Mouse (Mus musculus) left cerebral cortex, postnatal 10 days (tissue): Measurements from ENCODE around the gene 9530068E07Rik. TPM values are rescaled to one million over a fixed set of nuclear protein-coding genes. Genes with fewer than 3 reads are reported as not detected.
"Not testable (repeated sequence)": the region's sequence is repeated elsewhere in the genome, so short reads cannot be mapped to it uniquely, and the experiment has no call there.

ENCODE experiments used
- DNase-seq, 2 experiments: peaks; one replicate each; pipeline ENCODE4 v3.0.0; 2021 to 2022; ENCODE audit warnings: low spot score in 2 of 2, mixed read lengths in 1 of 2; ENCODE audit errors: extremely low spot score in 1 of 2
- intact Hi-C: fragments of 180-260 bp; cut with DNase I; formaldehyde crosslinking; loops from one replicate; pipeline ENCODE4 v1.15.1; 2025
- total RNA-seq, 2 experiments: library from RNA; stranded (reverse); gene quantifications; 2 replicates each; pipeline ENCODE4 v1.2.3; 2021

The 9530068E07Rik gene
- total RNA-seq, 2 experiments from 2014 or later: 72.4 to 74.2 TPM

DNA sequence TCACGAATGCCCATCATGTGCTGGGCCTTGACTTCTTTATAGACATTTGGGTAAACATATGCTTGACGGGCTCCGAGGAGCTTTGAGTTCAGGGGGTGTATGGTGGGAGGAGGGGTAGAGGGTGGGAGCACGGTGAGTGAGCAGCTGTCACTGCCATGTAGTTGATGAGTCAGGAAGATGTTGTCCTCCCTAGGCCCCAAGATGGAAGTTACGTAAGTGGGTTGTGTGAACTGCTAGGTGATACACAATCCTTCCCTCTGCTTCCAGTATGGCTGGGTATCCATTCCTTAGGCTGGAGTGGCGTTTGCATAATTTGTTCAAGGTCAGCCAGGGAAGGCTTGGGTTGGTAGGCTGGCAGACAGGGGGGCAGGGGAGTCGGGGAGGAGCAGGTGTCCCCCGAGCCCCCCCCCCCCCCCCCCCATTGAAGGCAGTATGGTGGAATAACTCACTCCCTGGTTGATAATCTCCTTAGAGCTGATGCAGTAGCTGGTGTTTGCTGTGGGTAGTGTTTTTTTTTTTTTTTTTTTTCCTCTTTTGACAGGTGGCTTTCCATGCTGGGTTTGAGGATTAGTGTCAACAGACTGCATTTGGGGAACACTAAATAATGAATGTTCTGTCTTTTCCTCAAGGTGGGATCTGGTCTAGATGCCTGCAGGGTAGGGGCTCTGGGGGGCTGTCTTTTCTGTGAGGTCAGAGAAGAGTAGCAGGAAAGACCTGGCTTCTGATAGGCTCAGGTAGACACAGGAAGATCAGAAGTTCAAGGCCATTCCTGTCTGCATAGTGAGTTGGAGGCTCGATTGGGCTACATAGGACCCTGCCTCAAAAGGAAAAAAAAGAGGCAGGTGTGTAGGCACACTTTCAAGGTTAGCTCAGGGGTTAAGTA lies 26.7 kb upstream of the 9530068E07Rik start:
- intact Hi-C loops: no loop called here
- no peak for DNase-seq

DNA sequence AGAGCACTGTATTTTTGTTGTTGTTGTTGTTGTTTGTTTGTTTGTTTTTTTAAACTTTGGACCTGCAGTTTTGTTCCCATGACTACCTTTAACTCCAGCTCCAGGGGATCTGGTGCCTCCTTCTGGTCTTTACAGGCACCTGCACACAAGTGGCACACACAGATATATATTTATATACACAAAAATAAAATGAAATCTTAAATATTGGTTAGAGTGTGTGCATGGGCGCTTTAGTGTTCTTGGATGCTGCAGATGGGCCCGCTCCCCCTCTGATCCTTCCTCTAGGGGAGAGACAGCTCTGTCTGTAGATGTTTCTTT lies 26.1 kb upstream of the 9530068E07Rik start:
- no peak for DNase-seq
- intact Hi-C loops: no loop called here

DNA sequence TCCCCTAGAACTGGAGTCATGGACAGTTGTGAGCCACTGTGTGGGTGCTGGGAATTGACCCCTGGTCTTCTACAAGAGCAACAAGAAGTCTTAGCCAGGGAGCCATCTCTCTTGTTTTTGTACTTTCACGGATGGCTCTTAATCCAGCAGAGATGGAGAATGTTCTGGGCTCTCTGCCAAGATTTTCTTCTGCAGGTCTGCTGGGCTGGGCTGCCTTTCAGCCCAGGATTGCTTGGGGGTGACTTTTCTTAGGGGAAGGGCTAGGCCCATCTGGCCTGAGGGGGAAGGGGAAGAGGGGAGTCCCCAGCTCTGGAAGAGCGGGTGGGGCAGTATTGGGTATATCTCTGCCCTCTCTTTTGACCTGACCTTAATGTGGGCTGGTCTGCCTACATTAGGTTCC lies 25.7 kb upstream of the 9530068E07Rik start:
- DNase-seq: peak; percentile 54 to 67
- intact Hi-C loops: no loop called here

DNA sequence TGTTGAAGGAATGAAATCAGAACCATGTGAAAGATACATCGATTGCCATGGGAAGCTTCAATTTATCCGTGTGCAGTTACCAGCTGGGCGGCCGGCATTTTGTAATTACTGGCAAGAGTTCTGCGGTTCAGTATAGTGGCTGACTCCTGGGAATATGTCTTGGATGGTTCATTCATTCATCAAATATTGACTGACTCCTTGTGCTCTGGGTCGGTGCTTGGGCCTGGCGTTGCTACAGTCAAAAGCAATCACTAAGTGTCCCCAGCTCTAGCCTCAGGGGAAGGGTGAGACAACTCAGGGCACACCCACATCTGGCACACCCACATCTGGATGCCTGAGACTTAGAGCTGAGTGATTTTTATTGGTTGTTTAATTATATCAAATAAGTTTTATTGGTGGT lies 22.4 kb upstream of the 9530068E07Rik start:
- DNase-seq: no peak
- intact Hi-C loops: no loop called here

DNA sequence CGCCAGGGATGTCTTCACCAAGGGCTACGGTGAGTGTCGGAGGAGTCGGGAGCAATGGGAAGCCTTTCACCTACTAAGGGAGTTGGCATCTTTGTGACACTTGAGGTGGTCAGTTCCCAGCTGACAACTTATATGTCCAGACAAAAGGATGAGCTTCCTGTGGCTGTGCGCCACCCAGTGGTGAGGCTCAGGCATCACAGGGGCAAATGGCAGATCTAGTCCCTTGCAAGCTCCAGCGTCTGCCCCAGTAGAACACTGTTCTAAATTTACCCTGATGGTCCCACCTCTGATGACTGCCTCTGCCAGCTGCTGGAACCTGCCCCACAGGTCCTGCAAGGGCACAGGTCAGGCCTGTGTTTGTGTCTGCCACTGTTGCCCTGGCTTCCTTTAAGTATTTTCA lies 21.9 kb upstream of the 9530068E07Rik start:
- intact Hi-C loops: no loop called here
- DNase-seq: peak in 1 of 2 experiments; percentile 67

DNA sequence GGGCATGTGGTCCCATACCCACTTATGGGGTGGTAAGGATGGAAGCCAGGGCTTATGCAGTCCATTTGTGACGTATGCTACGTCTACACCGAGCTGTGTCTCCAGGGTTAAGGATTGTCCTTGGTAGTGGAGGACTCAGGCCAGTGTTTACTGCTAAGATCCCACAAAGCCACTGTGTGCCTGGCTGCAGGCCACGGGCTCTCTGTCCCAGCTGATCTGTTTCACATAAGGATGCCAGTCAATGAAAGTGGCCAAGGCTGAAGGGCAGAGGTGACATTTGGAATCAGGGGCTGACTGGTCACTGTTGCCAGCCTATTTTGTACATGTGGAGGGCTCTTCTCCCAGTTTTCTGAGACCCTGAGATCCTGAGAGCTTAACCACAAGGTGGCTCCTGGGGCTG lies 18.6 kb upstream of the 9530068E07Rik start:
- intact Hi-C loops: no loop called here
- DNase-seq: no peak

DNA sequence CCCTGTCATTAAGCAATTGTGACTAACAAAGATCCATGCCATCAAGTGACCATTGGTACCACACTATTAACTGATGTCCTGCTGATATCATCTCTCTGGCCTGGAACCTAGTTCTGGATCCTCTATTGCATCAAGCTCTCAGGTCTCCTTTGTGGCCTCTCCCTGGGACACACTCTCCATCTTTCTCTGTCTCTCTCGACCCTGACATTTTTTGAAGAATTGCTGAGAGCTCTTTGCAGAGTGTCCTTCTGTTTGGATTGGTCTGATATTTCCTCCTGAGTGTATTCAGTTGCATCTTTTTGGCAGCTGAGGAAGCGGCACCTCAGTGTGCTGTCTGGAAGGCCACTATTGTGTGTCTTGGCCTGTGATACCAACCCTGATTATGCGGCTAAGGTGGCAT lies 17.0 kb upstream of the 9530068E07Rik start:
- intact Hi-C loops: no loop called here
- DNase-seq: no peak

DNA sequence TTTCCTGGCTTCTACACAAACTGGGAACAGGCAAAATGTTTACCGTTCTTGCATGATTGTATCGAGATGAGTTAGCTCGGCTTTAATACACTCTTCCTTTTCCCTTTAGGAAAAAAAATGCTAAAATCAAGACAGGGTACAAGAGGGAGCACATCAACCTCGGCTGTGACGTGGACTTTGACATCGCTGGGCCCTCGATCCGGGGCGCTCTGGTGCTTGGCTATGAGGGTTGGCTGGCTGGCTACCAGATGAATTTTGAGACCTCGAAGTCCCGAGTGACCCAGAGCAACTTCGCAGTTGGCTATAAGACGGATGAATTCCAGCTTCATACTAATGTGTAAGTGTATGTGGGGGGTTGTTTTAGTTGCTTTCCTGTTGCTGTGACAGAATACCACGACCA lies 12.5 kb upstream of the 9530068E07Rik start:
- no peak for DNase-seq
- intact Hi-C loops: no loop called here

DNA sequence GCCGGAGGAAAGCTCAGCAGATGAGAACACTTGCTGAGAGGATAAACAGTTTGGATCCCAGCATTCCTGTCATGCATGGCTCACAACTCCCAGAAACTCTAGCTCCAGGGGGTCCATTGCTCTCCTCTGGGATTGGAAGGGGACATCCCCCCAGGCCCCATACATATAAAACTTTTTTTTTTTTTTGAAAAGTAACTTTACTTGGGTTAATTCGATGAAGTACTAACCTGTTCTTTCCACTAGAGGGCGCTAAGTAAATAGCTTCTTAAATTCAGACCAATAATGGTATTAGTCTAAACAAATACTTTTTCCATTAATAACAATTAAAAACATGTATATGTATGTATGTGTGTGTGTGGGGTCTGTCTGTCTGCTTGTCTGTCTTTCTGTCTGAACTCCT lies 11.6 kb upstream of the 9530068E07Rik start:
- intact Hi-C loops: no loop called here
- no peak for DNase-seq

DNA sequence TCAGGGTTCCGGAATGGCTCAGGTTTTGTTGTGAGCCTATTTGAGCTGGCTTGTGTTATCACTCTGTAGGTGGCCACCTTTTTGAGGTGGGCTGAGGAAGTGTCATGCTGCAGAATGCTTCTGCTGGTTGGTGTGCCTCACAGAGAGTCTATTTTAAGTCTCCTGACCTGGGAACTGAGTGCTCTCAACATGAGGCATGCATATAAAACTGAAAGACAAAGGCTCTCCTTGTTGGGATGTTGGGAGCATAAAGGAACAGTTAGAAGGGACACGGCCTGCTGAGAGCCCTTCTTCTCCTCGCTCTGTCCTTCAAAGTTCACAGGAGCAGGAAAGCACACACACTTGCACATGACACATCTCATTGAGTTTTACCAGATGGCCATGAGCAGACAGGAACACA lies 9.3 kb upstream of the 9530068E07Rik start:
- no peak for DNase-seq
- intact Hi-C loops: no loop called here

DNA sequence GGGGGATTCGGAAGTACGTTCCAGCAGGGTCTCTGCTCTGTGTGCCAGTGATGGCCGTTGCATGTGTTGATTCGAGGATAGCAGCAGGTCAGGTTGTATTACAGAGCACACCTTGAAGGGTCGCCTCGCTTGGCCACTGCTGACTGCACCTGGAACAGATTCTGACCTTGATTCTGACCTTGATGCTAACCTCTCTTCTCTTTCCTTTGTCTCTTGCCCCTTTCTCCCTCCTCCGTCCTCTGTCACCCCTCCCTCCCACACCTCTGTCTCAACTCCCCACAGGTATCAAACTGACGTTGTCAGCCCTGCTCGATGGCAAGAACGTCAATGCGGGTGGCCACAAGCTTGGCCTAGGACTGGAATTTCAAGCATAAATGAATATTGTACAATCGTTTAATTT lies 8.1 kb upstream of the 9530068E07Rik start:
- intact Hi-C loops: no loop called here
- DNase-seq: no peak

DNA sequence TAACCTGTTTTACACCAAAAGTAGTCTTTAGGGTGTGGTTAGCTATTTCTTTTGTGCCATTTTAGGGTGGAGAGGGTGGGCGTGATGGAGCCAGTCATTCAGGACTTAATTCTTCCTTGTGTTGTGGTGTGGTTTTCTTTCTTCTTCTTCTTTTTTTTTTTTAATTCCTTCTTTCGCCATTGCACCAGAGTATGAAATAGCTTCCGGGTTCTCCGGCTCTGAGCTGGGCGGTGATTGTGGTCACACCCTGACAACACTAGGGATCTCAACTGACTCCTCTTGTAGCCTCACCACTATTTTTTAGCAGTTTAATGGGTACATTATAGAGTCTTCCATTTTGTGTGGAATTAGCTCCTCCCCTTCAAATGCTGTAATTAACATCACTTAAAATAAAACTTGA lies 7.2 kb upstream of the 9530068E07Rik start:
- intact Hi-C loops, DNase-seq: not testable (repeated sequence)

DNA sequence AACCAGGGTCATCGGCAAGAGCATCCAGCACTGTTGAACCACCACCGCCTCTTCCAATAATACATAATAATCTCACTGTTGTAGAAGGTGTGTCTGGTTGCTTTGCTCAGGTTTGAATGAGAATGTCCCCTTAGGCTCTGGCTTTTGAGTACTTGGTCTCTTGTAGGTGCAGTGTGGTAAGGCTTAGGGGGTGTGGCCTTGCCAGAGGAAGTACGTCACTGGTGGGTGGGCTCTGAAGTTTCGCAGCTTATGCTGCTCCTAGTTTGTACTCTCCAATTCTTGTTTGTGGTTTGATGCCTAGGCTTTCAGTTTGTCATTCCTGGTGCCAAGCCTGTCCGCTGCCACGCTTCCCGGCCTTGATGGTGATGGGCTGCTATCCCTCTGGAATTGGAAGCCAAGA lies 6.3 kb upstream of the 9530068E07Rik start:
- no peak for DNase-seq
- intact Hi-C loops: no loop called here

DNA sequence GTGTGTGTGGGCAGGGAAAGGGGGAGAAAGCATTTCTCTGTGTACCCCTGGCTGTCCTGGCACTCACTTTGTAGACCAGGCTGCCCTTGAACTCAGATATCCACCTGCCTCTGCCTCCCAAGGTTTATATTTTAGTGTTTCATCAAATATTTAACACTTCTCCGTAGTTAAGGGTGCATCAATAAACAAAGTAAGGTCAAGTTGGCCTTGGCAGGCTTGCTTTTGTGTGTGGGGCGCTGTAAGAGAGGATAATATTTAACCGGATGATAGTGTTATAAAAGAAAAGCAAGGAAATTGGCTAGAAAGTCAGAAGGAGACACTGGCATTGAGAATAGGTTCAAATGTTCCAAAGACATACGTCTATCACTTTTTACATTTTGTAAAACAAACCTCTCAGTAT lies 1.7 kb upstream of the 9530068E07Rik start:
- intact Hi-C loops: no loop called here
- no peak for DNase-seq

DNA sequence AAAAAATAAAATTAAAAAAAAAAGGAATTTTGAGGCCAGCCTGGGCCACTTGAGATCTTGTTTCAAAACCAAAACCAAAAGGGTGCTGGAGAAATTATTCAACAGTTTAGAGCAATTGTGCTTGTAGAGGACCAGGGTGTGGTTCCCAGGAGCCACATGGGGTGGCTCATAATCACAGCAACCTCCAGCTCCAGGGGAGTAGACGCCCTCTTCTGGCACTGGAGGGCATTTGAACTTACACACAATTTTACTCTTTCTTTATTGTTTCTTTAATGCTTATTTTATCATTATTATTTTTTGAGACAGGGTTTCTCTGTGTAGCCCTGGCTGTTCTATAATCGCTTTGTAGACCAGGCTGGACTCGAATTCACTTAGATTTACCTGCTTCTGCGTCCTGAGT lies 885 bp upstream of the 9530068E07Rik start:
- intact Hi-C loops: no loop called here

DNA sequence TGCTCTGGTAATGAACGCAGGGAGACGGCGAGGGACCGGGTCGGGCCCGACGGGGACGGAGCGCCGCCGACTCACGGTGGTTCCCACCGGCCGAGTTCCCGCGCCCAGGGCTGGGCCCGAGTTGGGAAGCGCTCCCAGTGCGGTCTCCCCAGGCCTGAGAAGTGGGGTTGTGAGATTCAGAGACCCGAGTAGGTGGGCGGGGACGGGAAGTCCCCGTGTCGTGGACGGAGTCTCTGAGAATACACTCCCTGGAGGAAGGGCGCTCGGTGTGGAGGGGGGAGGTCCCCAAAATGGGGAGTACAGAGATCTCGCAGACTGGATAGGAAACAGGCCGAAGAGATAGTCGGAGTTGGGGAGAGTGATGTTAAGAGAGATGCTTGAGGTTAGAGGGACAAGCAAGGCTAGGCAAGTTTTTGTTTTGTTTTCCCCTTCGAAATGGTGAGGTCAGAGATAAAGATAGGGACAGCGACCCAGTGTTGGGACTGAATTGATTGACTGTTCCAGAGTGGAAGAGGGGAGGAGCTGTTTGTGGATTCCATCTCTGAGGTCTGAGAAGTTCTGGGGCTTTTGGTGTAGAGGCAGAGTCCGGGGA lies 465 bp downstream of the 9530068E07Rik start:
- intact Hi-C loops: no loop called here
- DNase-seq: peak in 1 of 2 experiments; percentile 68

More for the DNA sequence above, 885 bp upstream of the 9530068E07Rik start:
- DNase-seq: no peak

DNA sequence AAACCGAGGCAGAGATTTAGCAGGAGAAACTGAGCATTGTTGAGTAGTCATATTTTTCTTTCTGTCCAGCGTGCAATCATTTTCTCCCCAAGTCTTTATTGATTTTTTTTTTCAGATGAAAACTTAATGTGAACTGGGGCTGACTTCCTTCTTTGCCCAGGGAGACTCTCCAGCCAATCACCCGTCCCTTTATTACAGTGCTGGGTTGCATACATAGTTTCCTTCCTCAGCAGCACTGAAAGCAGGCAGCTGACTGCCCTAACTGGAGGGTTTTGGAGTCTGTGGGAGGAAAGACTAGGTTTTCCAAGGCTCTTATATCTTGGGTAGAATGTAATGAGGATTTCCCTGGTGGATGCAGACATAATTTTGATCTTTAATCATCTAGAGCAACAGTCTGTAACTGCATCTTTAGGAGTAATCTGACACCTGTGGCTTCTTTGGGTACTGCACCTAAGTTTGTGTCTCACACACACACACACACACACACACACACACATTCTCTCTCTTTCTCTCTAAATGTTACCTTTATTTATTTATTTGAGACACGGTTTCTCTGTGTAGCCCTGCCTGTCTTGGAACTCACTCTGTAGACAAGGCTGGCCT lies 1.3 kb downstream of the 9530068E07Rik start:
- no peak for DNase-seq
- intact Hi-C loops: no loop called here

DNA sequence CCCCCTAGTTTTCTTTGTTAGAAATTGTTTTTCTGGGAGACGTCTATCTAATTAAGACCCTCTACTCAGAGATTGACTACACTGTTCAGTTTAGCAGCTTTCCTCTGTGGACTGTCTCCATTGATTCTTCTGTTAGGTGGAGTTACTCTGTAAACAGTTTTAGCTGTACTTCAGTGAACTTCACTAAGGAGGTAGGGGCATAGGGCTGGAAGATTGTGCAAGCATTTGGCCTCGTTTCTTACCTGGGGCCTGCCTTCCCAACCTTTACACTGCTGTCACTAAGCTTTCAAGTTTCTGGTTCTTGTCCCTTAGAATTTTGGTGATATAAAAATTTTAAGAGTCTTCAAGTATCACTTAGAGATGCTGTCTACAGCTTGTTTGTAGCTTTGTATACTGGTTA lies 5.2 kb downstream of the 9530068E07Rik start:
- no peak for DNase-seq
- intact Hi-C loops: no loop called here

DNA sequence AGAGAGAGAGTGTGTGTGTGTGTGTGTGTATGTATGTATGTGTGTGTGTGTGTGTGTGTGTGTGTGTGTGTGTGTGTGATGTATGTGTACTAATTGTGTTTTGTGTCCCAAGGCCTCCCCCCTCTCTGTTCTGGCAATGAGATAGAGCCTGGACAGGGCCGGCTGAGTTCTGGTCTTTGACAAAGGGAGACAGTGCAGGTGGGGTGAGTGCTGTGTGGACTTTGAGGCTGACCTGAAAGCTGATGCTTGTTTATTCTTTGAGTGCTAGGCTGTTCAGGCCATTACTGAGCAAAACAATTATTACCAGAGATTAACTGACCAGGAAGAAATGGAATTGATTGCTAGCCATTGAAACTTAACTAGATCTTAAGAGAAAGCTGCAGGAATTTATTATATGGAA lies 6.3 kb downstream of the 9530068E07Rik start:
- intact Hi-C loops: no loop called here
- DNase-seq: no peak

DNA sequence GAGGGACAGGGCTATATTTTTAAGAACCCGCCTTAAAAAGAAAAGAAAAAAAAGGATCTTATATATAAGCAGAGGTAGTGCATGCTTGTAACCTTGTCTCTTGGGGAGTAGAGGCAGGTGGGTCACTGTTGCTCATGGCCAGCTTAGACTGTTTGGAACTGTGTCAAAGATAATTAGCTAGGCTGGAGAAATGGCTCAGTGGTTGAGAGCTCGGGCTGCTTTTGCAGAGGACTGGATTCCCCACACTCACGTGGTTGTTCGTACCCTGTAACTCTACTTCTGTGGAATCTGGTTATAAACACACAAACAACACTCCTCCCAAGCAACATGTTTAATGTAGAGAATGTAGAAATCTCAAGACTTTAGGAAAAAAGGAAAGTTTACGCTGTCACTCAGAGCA lies 8.0 kb downstream of the 9530068E07Rik start:
- intact Hi-C loops: no loop called here
- no peak for DNase-seq
